Mouse (Mus musculus) midbrain, embryonic 14.5 days (tissue): Measurements from ENCODE around the gene Usp2. TPM values are rescaled to one million over a fixed set of nuclear protein-coding genes. Genes with fewer than 3 reads are reported as not detected.

Experiments used
- ATAC-seq: fragments of 200-750 bp; cut with Nextera tagmentation; 2 replicates; pipeline ENCODE4 v1.8.0; 2017; ENCODE audit warnings: moderate number of reproducible peaks, moderate library complexity; ENCODE audit not compliant: low FRiP score, low TSS enrichment
- DNase-seq: peaks from one replicate; pipeline ENCODE4 v3.0.0-alpha.2; 2015
- H3K27ac ChIP-seq: fragments of 300-500 bp; sonication (generic); replicated peaks from 2 replicates; pipeline ENCODE4 v1.5.1; 2014; ENCODE audit warnings: mild to moderate bottlenecking, low read depth, low read length, moderate library complexity
- H3K27me3 ChIP-seq: fragments of 300-500 bp; sonication (generic); 2 replicates; pipeline ENCODE4 v1.6.1; 2014; ENCODE audit warnings: low read length, control low read depth, mixed read lengths; ENCODE audit not compliant: control insufficient read depth, insufficient read depth
- H3K36me3 ChIP-seq: fragments of 300-500 bp; sonication (generic); 2 replicates; pipeline ENCODE4 v1.6.1; 2014; ENCODE audit warnings: low read length, control low read depth; ENCODE audit not compliant: control insufficient read depth, insufficient read depth
- H3K4me1 ChIP-seq: fragments of 300-500 bp; sonication (generic); 2 replicates; pipeline ENCODE4 v1.6.1; 2014; ENCODE audit warnings: mild to moderate bottlenecking, antibody characterized with exemption, low read length, control low read depth; ENCODE audit not compliant: control insufficient read depth, insufficient read depth
- H3K4me2 ChIP-seq: fragments of 300-500 bp; sonication (generic); 2 replicates; pipeline ENCODE4 v1.6.1; 2014; ENCODE audit warnings: mild to moderate bottlenecking, low read length, moderate library complexity
- H3K4me3 ChIP-seq: fragments of 300-500 bp; sonication (generic); replicated peaks from 2 replicates; pipeline ENCODE4 v1.5.1; 2014; ENCODE audit warnings: low read depth, low read length
- H3K9ac ChIP-seq: fragments of 300-500 bp; sonication (generic); replicated peaks from 2 replicates; pipeline ENCODE4 v1.6.1; 2014; ENCODE audit warnings: mild to moderate bottlenecking, low read length, moderate library complexity
- H3K9me3 ChIP-seq: fragments of 300-500 bp; sonication (generic); 2 replicates; pipeline ENCODE4 v1.6.1; 2016; ENCODE audit warnings: low read length, control low read depth, mixed read lengths; ENCODE audit not compliant: control insufficient read depth
- WGBS: fragments of 180-500 bp; shearing (Covaris S2); extraction: QIAGEN DNeasy Blood & Tissue Kit; methylation state at CpG from one replicate; pipeline ENCODE4 v1.1.7; 2014; 5-methylcytosine and 5-hydroxymethylcytosine counted together
- polyA plus RNA-seq: library from polyadenylated mRNA; unstranded; fragments of >200 nt; fragmentation: Nextera tagmentation; extraction: Ambion mirVana; gene quantifications from 2 replicates; pipeline ENCODE4 v1.2.1, GENCODE M21; 2014

Usp2 gene
- polyA plus RNA-seq, 1 experiment from 2014 or later: 6.6 TPM

DNA sequence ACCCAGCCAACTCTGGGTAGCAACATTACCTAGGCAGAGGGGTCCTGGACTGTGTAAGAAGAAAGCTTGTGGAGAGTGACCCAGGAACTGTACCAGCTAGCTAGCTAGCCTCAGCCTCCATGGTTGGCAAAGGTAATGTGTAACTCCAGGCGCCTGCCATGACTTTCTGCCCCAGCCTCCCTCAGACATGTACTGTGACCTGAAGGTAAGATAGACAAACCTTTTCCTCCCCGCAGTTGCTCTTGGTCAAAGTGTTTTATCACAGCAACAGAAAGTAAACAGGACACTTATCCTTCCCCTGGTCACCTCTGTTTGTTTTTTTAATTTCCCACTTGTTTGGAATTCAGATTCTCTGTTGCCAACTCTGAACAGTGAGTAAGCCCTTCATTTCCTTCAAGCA lies 47.6 kb downstream of the Usp2 start:
- Histone ChIP-seq H3K9me3 (no peaks in the 10 kb centered on the region), H3K36me3 (no peaks in the 10 kb centered on the region), H3K4me3 (no peak overlapping the region), H3K4me2 (no peak overlapping the region), H3K27me3 (no peaks in the 10 kb centered on the region), H3K4me1 (peaks cover 3% of the 10 kb centered on the region), H3K9ac (no peak overlapping the region), H3K27ac (no peak overlapping the region)
- 89% methylated on average over 2 of the region's 2 CpGs for WGBS
- no peak for ATAC-seq
- no peak for DNase-seq

DNA sequence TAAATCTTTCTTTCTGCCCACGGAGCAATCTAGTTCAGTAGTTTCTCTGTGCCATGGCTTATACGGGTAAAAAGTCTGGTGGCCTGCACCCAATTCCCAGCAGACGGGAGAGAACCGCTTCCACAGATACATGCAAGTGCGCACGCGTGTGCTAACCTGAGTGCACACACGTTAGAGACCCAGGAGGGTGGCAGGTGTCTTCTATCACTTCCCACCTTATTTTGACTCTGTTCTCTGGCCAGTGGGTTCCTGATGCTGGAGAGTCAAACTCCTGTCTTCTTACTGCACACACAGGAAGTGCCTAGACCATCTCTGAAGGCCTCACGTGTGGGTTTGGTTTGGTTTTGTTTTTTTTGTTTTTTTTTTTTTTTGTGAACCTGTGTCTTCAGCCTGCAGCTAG lies 48.8 kb downstream of the Usp2 start:
- DNase-seq (no peak), ATAC-seq (no peak)
- 93% methylated on average over 9 of the region's 9 CpGs for WGBS
- Histone ChIP-seq H3K27ac (no peak overlapping the region), H3K27me3 (no peaks in the 10 kb centered on the region), H3K4me1 (no peaks in the 10 kb centered on the region), H3K4me2 (no peak overlapping the region), H3K9me3 (no peaks in the 10 kb centered on the region), H3K36me3 (no peaks in the 10 kb centered on the region), H3K9ac (no peak overlapping the region), H3K4me3 (no peak overlapping the region)

GRCm38 (mm10) chr9:44116182-44116581 lies 49.4 kb downstream of the Usp2 start:
- H3K36me3 ChIP-seq: no peaks in the 10 kb centered on the region
- no peak for ATAC-seq
- H3K27ac ChIP-seq: no peak overlapping the region
- no peak for DNase-seq
- H3K9ac ChIP-seq: no peak overlapping the region
- H3K4me3 ChIP-seq: no peak overlapping the region
- no peaks in the 10 kb centered on the region for H3K9me3 ChIP-seq
- no peak overlapping the region for H3K4me2 ChIP-seq
- no peaks in the 10 kb centered on the region for H3K27me3 ChIP-seq
- no peaks in the 10 kb centered on the region for H3K4me1 ChIP-seq
- 87% methylated on average over 4 of the region's 4 CpGs for WGBS

DNA sequence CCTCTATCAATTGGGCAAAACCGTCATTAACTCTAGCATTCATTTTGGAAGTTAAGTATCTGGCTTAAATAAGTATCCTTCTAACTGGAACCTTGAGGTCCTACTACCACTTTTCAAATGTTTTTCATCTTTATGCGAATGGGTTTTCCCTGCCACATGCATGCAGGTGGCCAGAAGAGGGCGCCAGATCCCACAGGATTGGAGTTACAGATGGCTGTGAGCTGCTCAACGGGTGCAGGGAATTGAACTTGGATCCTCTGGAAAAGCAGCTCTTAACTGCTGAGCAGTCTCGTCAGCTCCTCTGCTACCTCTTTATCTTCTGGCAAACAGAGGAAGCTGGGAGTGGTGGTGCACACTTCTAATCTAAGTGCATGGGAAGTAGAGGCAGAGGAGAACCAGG lies 52.2 kb downstream of the Usp2 start:
- Histone ChIP-seq H3K4me1 (no peaks in the 10 kb centered on the region), H3K4me3 (no peak overlapping the region), H3K36me3 (no peaks in the 10 kb centered on the region), H3K9me3 (no peaks in the 10 kb centered on the region), H3K4me2 (no peak overlapping the region), H3K27me3 (no peaks in the 10 kb centered on the region), H3K27ac (no peak overlapping the region), H3K9ac (no peak overlapping the region)
- 47% methylated on average over 5 of the region's 5 CpGs for WGBS
- no peak for DNase-seq
- no peak for ATAC-seq

GRCm38 (mm10) chr9:44119948-44120465 lies 53.2 kb downstream of the Usp2 start:
- no peaks in the 10 kb centered on the region for H3K36me3 ChIP-seq
- ATAC-seq (no peak), DNase-seq (no peak)
- H3K27ac ChIP-seq: no peak overlapping the region
- H3K9me3 ChIP-seq: no peaks in the 10 kb centered on the region
- no peak overlapping the region for H3K4me3 ChIP-seq
- no peaks in the 10 kb centered on the region for H3K27me3 ChIP-seq
- H3K4me1 ChIP-seq: no peaks in the 10 kb centered on the region
- H3K9ac ChIP-seq: no peak overlapping the region
- H3K4me2 ChIP-seq: no peak overlapping the region
- WGBS: 85% methylated on average over 8 of the region's 8 CpGs

GRCm38 (mm10) chr9:44124317-44124716 lies 57.5 kb downstream of the Usp2 start:
- H3K27ac ChIP-seq: no peak overlapping the region
- 72% methylated on average over 6 of the region's 6 CpGs for WGBS
- no peaks in the 10 kb centered on the region for H3K27me3 ChIP-seq
- no peak overlapping the region for H3K4me2 ChIP-seq
- ATAC-seq: no peak
- no peak overlapping the region for H3K4me3 ChIP-seq
- no peak for DNase-seq
- H3K9me3 ChIP-seq: no peaks in the 10 kb centered on the region
- no peak overlapping the region for H3K9ac ChIP-seq
- no peaks in the 10 kb centered on the region for H3K36me3 ChIP-seq
- H3K4me1 ChIP-seq: no peaks in the 10 kb centered on the region

DNA sequence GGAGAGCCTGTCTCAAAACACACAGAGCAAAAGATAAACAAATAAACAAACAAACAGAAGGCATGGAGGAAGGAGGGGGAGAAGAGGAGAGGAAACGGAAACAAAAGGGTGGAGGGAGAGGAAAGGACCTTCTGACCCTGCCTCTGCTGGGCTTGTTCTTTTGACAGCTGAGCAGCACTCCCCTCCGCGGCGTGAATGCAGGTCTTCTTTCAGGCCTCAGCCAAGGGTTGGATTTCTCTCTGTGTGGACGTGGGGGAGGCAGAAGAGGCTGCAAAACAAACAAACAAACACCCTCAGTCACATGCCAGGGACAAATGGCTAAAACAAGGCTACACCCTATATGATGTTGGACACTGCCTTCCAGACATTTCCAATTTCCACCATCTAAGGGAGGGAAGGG lies 58.2 kb downstream of the Usp2 start:
- Histone ChIP-seq H3K4me2 (no peak overlapping the region), H3K9me3 (no peaks in the 10 kb centered on the region), H3K4me3 (no peak overlapping the region), H3K27me3 (no peaks in the 10 kb centered on the region), H3K36me3 (no peaks in the 10 kb centered on the region), H3K4me1 (peaks cover 6% of the 10 kb centered on the region), H3K9ac (no peak overlapping the region), H3K27ac (no peak overlapping the region)
- 56% methylated on average over 5 of the region's 5 CpGs for WGBS
- ATAC-seq (no peak), DNase-seq (no peak)

GRCm38 (mm10) chr9:44125546-44126428 lies 59.0 kb downstream of the Usp2 start:
- Histone ChIP-seq H3K4me2 (0 out of 2 replicates have a peak overlapping the region, but pooled peaks have one; percentile 13), H3K9ac (no peak overlapping the region), H3K4me1 (peaks cover 13% of the 10 kb centered on the region), H3K4me3 (no peak overlapping the region), H3K27ac (no peak overlapping the region), H3K36me3 (no peaks in the 10 kb centered on the region), H3K27me3 (no peaks in the 10 kb centered on the region), H3K9me3 (no peaks in the 10 kb centered on the region)
- WGBS: 33% methylated on average over 18 of the region's 18 CpGs
- ATAC-seq: no peak
- DNase-seq: peak; percentile 95

DNA sequence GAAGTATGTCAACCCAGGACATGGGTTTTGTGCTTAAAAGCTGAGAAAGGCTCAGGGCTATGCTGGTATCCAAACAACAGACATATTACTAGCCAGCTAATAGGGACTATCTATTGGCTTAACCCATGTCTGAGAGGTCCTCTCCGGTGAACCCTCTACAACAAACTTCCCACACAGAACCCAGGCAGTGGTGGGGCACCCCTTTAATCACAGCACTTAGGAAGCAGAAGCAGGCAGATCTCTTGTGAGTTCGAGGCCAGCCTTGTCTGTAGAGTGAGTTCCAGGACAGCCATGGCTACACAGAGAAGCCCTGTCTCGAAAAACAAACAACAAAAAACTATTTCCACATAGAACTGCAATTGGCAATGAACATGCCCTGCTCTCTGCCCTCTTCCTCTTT lies 59.9 kb downstream of the Usp2 start:
- WGBS: 90% methylated on average over 3 of the region's 3 CpGs
- Histone ChIP-seq H3K4me1 (peaks cover 17% of the 10 kb centered on the region), H3K36me3 (no peaks in the 10 kb centered on the region), H3K4me3 (no peak overlapping the region), H3K4me2 (no peak overlapping the region), H3K27ac (no peak overlapping the region), H3K9ac (no peak overlapping the region), H3K9me3 (no peaks in the 10 kb centered on the region), H3K27me3 (no peaks in the 10 kb centered on the region)
- no peak for DNase-seq
- no peak for ATAC-seq
